Mouse (Mus musculus) spleen, postnatal 14 days (tissue): ENCODE data around the gene Mcm7.

ENCODE experiments used
- DNase-seq, 2 experiments: peaks; one replicate each; pipeline ENCODE4 v3.0.0; 2021 to 2022; ENCODE audit warnings: low spot score in 2 of 2

The Mcm7 gene

GRCm38 (mm10) chr5:138155443-138155976 lies 16.7 kb downstream of the Mcm7 start, which contains the start of gene Zfp113:
Gene Zfp113, minus strand, starts transcription at chr5:138155744.
- peak; percentile 63 to 80 for DNase-seq

GRCm38 (mm10) chr5:138154390-138154789 lies 17.8 kb downstream of the Mcm7 start:
- no peak for DNase-seq

- no peak for DNase-seq
Measured at GRCm38 (mm10) chr5:138138585-138138984, 33.6 kb downstream of the Mcm7 start.

- DNase-seq = no peak
Measured at GRCm38 (mm10) chr5:138137935-138138549, 34.2 kb downstream of the Mcm7 start.

- DNase-seq = no peak
Measured at GRCm38 (mm10) chr5:138137257-138137656, 35.0 kb downstream of the Mcm7 start.

- DNase-seq = no peak
Measured at GRCm38 (mm10) chr5:138132425-138133064, 39.7 kb downstream of the Mcm7 start.

GRCm38 (mm10) chr5:138118041-138118440 lies 54.2 kb downstream of the Mcm7 start:
- no peak for DNase-seq

- no peak for DNase-seq
Measured at GRCm38 (mm10) chr5:138117199-138118015, 54.8 kb downstream of the Mcm7 start.

GRCm38 (mm10) chr5:138116255-138117198 lies 55.7 kb downstream of the Mcm7 start, which contains the start of gene Zscan21:
Gene Zscan21, plus strand, starts transcription at chr5:138116903.
- peak; percentile 70 to 81 for DNase-seq
